Mouse (Mus musculus): Measurements from ENCODE around the gene 6430550D23Rik. TPM values are rescaled to one million over a fixed set of nuclear protein-coding genes. Genes with fewer than 3 reads are reported as not detected.

6430550D23Rik gene
- polyA plus RNA-seq, 1 experiment from 2014 or later = 1.7 TPM

DNA sequence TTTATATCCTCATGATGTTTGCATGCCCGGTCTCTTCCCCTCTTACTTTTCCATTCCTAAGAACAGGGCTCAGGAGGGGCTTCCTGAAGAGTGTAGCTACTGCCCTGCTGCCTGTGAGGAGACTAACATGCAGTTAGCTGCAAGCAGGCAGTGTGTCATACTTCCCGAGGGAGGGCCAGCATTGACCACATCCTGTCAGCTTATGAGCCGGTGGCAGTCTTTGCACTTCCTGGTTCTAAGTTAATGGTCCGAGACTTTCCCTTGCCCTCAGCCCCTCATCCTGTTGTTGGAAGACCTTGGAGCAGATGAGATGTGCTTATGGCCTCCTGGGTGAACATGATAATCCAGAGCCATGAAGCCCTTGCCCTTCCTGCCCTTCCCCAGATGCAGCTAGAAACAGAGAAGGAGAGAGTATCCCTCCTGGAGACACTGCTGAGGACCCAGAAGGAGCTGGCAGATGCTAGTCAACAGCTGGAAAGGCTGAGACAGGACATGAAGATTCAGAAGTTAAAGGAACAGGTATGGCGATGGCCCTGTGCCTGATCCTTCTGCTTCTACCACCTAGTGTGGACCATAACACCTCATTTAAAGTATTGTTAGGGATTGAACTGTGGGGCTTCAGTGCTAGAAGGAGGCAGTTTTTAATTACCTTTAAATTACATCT is 28.3 kb downstream of the 6430550D23Rik start:
- Histone ChIP-seq H3K9me3 (ENCODE audit: control insufficient read depth, low read length) (no peaks in the 10 kb centered on the region), H3K4me2 (ENCODE audit: low read length) (no peak overlapping the region), H3K27me3 (ENCODE audit: control insufficient read depth, insufficient read depth, low read length) (no peaks in the 10 kb centered on the region), H3K27ac (replicated peaks in 1 of 2; ENCODE audit: control insufficient read depth in 1 of 2, insufficient read depth in 1 of 2, low read depth in 2 of 2, low read length in 2 of 2) (0 out of 4 replicates have a peak overlapping the region, but pooled peaks have one; percentile 32 to 45), H3K4me3 (ENCODE audit: control insufficient read depth in 1 of 2, insufficient read depth in 1 of 2, low read depth in 1 of 2, low read length in 2 of 2) (no peak overlapping the region), H3K9ac (ENCODE audit: low read length) (no peak overlapping the region), H3K36me3 (ENCODE audit: control insufficient read depth, insufficient read depth, low read length) (peaks cover 95% of the 10 kb centered on the region), H3K4me1 (ENCODE audit: control insufficient read depth in 2 of 2, insufficient read depth in 2 of 2, low read length in 2 of 2) (no peaks in the 10 kb centered on the region)
- no peak for ATAC-seq (ENCODE audit: insufficient number of reproducible peaks, insufficient read depth, low FRiP score, low read depth)
- WGBS = 64% methylated on average over 5 of the region's 5 CpGs

GRCm38 (mm10) chr2:155974087-155974731 is 33.6 kb downstream of the 6430550D23Rik start:
- Histone ChIP-seq H3K4me3 (ENCODE audit: control insufficient read depth in 1 of 2, insufficient read depth in 1 of 2, low read depth in 1 of 2, low read length in 2 of 2) (no peak overlapping the region), H3K27me3 (ENCODE audit: control insufficient read depth, insufficient read depth, low read length) (no peaks in the 10 kb centered on the region), H3K4me2 (ENCODE audit: low read length) (no peak overlapping the region), H3K27ac (replicated peaks in 1 of 2; ENCODE audit: control insufficient read depth in 1 of 2, insufficient read depth in 1 of 2, low read depth in 2 of 2, low read length in 2 of 2) (no peak overlapping the region), H3K9me3 (ENCODE audit: control insufficient read depth, low read length) (no peaks in the 10 kb centered on the region), H3K9ac (ENCODE audit: low read length) (no peak overlapping the region), H3K36me3 (ENCODE audit: control insufficient read depth, insufficient read depth, low read length) (peaks cover 90% of the 10 kb centered on the region), H3K4me1 (ENCODE audit: control insufficient read depth in 2 of 2, insufficient read depth in 2 of 2, low read length in 2 of 2) (no peaks in the 10 kb centered on the region)
- WGBS = 80% methylated on average over 14 of the region's 14 CpGs
- no peak for ATAC-seq (ENCODE audit: insufficient number of reproducible peaks, insufficient read depth, low FRiP score, low read depth)

- 76% methylated on average over 6 of the region's 6 CpGs for WGBS
- H3K4me1 ChIP-seq (ENCODE audit: control insufficient read depth in 2 of 2, insufficient read depth in 2 of 2, low read length in 2 of 2) = no peaks in the 10 kb centered on the region
These were observed 34.4 kb downstream of the 6430550D23Rik start for GRCm38 (mm10) chr2:155973348-155973747.

GRCm38 (mm10) chr2:155962991-155963390 is 44.8 kb downstream of the 6430550D23Rik start:
- peaks cover 64% of the 10 kb centered on the region for H3K36me3 ChIP-seq (ENCODE audit: control insufficient read depth, insufficient read depth, low read length)
- ATAC-seq (ENCODE audit: insufficient number of reproducible peaks, insufficient read depth, low FRiP score, low read depth) = no peak
- WGBS = 32% methylated on average over 1 of the region's 1 CpGs

More at GRCm38 (mm10) chr2:155973348-155973747, 34.4 kb downstream of the 6430550D23Rik start:
- Histone ChIP-seq H3K27me3 (ENCODE audit: control insufficient read depth, insufficient read depth, low read length) (no peaks in the 10 kb centered on the region), H3K9me3 (ENCODE audit: control insufficient read depth, low read length) (no peaks in the 10 kb centered on the region), H3K4me3 (ENCODE audit: control insufficient read depth in 1 of 2, insufficient read depth in 1 of 2, low read depth in 1 of 2, low read length in 2 of 2) (no peak overlapping the region), H3K4me2 (ENCODE audit: low read length) (no peak overlapping the region), H3K9ac (ENCODE audit: low read length) (no peak overlapping the region), H3K27ac (replicated peaks in 1 of 2; ENCODE audit: control insufficient read depth in 1 of 2, insufficient read depth in 1 of 2, low read depth in 2 of 2, low read length in 2 of 2) (no peak overlapping the region), H3K36me3 (ENCODE audit: control insufficient read depth, insufficient read depth, low read length) (peaks cover 91% of the 10 kb centered on the region)
- ATAC-seq (ENCODE audit: insufficient number of reproducible peaks, insufficient read depth, low FRiP score, low read depth) = no peak

GRCm38 (mm10) chr2:155961862-155962261 is 45.9 kb downstream of the 6430550D23Rik start:
- Histone ChIP-seq H3K4me3 (ENCODE audit: control insufficient read depth in 1 of 2, insufficient read depth in 1 of 2, low read depth in 1 of 2, low read length in 2 of 2) (no peak overlapping the region), H3K27ac (replicated peaks in 1 of 2; ENCODE audit: control insufficient read depth in 1 of 2, insufficient read depth in 1 of 2, low read depth in 2 of 2, low read length in 2 of 2) (no peak overlapping the region), H3K36me3 (ENCODE audit: control insufficient read depth, insufficient read depth, low read length) (peaks cover 53% of the 10 kb centered on the region), H3K9ac (ENCODE audit: low read length) (no peak overlapping the region), H3K9me3 (ENCODE audit: control insufficient read depth, low read length) (no peaks in the 10 kb centered on the region), H3K4me2 (ENCODE audit: low read length) (no peak overlapping the region), H3K4me1 (ENCODE audit: control insufficient read depth in 2 of 2, insufficient read depth in 2 of 2, low read length in 2 of 2) (peaks cover 0 to 11% of the 10 kb centered on the region in 2 experiments; a peak in 2 of 4 replicates), H3K27me3 (ENCODE audit: control insufficient read depth, insufficient read depth, low read length) (no peaks in the 10 kb centered on the region)
- no peak for ATAC-seq (ENCODE audit: insufficient number of reproducible peaks, insufficient read depth, low FRiP score, low read depth)
- WGBS = 82% methylated on average over 10 of the region's 10 CpGs

More at GRCm38 (mm10) chr2:155962991-155963390, 44.8 kb downstream of the 6430550D23Rik start:
- no peaks in the 10 kb centered on the region for H3K27me3 ChIP-seq (ENCODE audit: control insufficient read depth, insufficient read depth, low read length)
- peaks cover 0 to 5% of the 10 kb centered on the region in 2 experiments; a peak in 1 of 4 replicates for H3K4me1 ChIP-seq (ENCODE audit: control insufficient read depth in 2 of 2, insufficient read depth in 2 of 2, low read length in 2 of 2)
- no peak overlapping the region for H3K9ac ChIP-seq (ENCODE audit: low read length)
- H3K9me3 ChIP-seq (ENCODE audit: control insufficient read depth, low read length) = no peaks in the 10 kb centered on the region
- H3K4me3 ChIP-seq (ENCODE audit: control insufficient read depth in 1 of 2, insufficient read depth in 1 of 2, low read depth in 1 of 2, low read length in 2 of 2) = no peak overlapping the region
- no peak overlapping the region for H3K4me2 ChIP-seq (ENCODE audit: low read length)
- no peak overlapping the region for H3K27ac ChIP-seq (replicated peaks in 1 of 2; ENCODE audit: control insufficient read depth in 1 of 2, insufficient read depth in 1 of 2, low read depth in 2 of 2, low read length in 2 of 2)

DNA sequence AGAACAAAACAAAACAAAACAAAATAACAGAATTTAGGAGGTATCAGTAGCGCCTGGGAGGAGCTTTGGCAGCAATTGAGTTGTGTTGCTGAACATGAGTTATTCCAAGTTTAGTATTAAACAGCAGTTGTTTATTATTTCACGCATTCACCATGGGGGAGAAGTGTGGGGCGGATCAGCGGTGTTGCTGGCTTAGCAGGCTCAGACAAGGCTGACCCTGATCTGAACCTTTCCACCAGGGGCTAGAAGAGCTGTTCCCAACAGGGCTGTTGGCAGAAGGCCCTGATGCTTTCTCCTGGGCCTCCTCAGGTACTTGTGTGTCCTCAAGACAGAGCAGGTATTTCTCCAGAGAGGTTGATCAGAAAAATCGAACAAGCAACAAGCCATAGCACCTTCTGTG is 47.8 kb downstream of the 6430550D23Rik start:
- H3K4me3 ChIP-seq (ENCODE audit: control insufficient read depth in 1 of 2, insufficient read depth in 1 of 2, low read depth in 1 of 2, low read length in 2 of 2) = no peak overlapping the region
- H3K27ac ChIP-seq (replicated peaks in 1 of 2; ENCODE audit: control insufficient read depth in 1 of 2, insufficient read depth in 1 of 2, low read depth in 2 of 2, low read length in 2 of 2) = no peak overlapping the region
- H3K4me1 ChIP-seq (ENCODE audit: control insufficient read depth in 2 of 2, insufficient read depth in 2 of 2, low read length in 2 of 2) = peaks cover 0 to 11% of the 10 kb centered on the region in 2 experiments; a peak in 2 of 4 replicates
- no peak for ATAC-seq (ENCODE audit: insufficient number of reproducible peaks, insufficient read depth, low FRiP score, low read depth)
- no peaks in the 10 kb centered on the region for H3K27me3 ChIP-seq (ENCODE audit: control insufficient read depth, insufficient read depth, low read length)
- no peak overlapping the region for H3K4me2 ChIP-seq (ENCODE audit: low read length)
- H3K9ac ChIP-seq (ENCODE audit: low read length) = no peak overlapping the region
- WGBS = 69% methylated on average over 5 of the region's 5 CpGs
- no peaks in the 10 kb centered on the region for H3K9me3 ChIP-seq (ENCODE audit: control insufficient read depth, low read length)
- peaks cover 35% of the 10 kb centered on the region for H3K36me3 ChIP-seq (ENCODE audit: control insufficient read depth, insufficient read depth, low read length)

GRCm38 (mm10) chr2:155956134-155957059 is 51.4 kb downstream of the 6430550D23Rik start, which contains the start of gene Cep250:
Gene Cep250 (plus strand): TSS chr2:155956458.
- WGBS = under 1% methylated on average over 59 of the region's 59 CpGs
- Histone ChIP-seq H3K4me1 (ENCODE audit: control insufficient read depth in 2 of 2, insufficient read depth in 2 of 2, low read length in 2 of 2) (peaks cover 0 to 11% of the 10 kb centered on the region in 2 experiments; a peak in 2 of 4 replicates), H3K4me3 (ENCODE audit: control insufficient read depth in 1 of 2, insufficient read depth in 1 of 2, low read depth in 1 of 2, low read length in 2 of 2) (peak within 1 kb of the TSS; percentile 92 to 98), H3K4me2 (ENCODE audit: low read length) (peak within 1 kb of the TSS; percentile 73), H3K36me3 (ENCODE audit: control insufficient read depth, insufficient read depth, low read length) (0 out of 2 replicates have a peak, but pooled peaks cover 3% of the 10 kb centered on the region), H3K27ac (replicated peaks in 1 of 2; ENCODE audit: control insufficient read depth in 1 of 2, insufficient read depth in 1 of 2, low read depth in 2 of 2, low read length in 2 of 2) (peak within 1 kb of the TSS; percentile 91 to 93), H3K9me3 (ENCODE audit: control insufficient read depth, low read length) (no peaks in the 10 kb centered on the region), H3K9ac (ENCODE audit: low read length) (peak within 1 kb of the TSS; percentile 97), H3K27me3 (ENCODE audit: control insufficient read depth, insufficient read depth, low read length) (no peaks in the 10 kb centered on the region)
- ATAC-seq (ENCODE audit: insufficient number of reproducible peaks, insufficient read depth, low FRiP score, low read depth) = peak; percentile 95

All from heart, embryonic 14.5 days (tissue).